Mouse (Mus musculus): Measurements from ENCODE around the gene Heatr3. TPM values are rescaled to one million over a fixed set of nuclear protein-coding genes. Genes with fewer than 3 reads are reported as not detected.
"Not testable (repeated sequence)": the region's sequence is repeated elsewhere in the genome, so short reads cannot be mapped to it uniquely, and the experiment has no call there.

Heatr3 gene
- polyA plus RNA-seq, 1 experiment from 2014 or later, result 48.5 TPM

- peak within 1 kb of the TSS; percentile 97 for H3K27ac ChIP-seq
- ATAC-seq (ENCODE audit: low FRiP score), result peak; percentile 97
- H3K4me3 ChIP-seq, result peak within 1 kb of the TSS; percentile 92
- peak within 1 kb of the TSS; percentile 94 for H3K4me2 ChIP-seq (replicated peaks)
- under 1% methylated on average over 71 of the region's 97 CpGs for WGBS
- no peaks in the 10 kb centered on the region for H3K27me3 ChIP-seq
- no peaks in the 10 kb centered on the region for H3K9me3 ChIP-seq (replicated peaks)
- peak within 1 kb of the TSS; percentile 87 for H3K9ac ChIP-seq
- no peaks in the 10 kb centered on the region for H3K36me3 ChIP-seq
- peaks cover 35% of the 10 kb centered on the region for H3K4me1 ChIP-seq
Measured at GRCm38 (mm10) chr8:88198945-88199571, 61.4 kb downstream of the Heatr3 start, which contains the start of gene Tent4b. Gene Tent4b, plus strand, starts transcription at chr8:88199213.

- H3K27me3 ChIP-seq, result no peaks in the 10 kb centered on the region
- peak overlapping the region; percentile 94 for H3K4me2 ChIP-seq (replicated peaks)
- no peaks in the 10 kb centered on the region for H3K36me3 ChIP-seq
- ATAC-seq (ENCODE audit: low FRiP score), result peak; percentile 75
- H3K4me1 ChIP-seq, result peaks cover 37% of the 10 kb centered on the region
- peak overlapping the region; percentile 97 for H3K27ac ChIP-seq
- peak overlapping the region; percentile 87 for H3K9ac ChIP-seq
- under 1% methylated on average over 89 of the region's 117 CpGs for WGBS
- no peaks in the 10 kb centered on the region for H3K9me3 ChIP-seq (replicated peaks)
- peak overlapping the region; percentile 92 for H3K4me3 ChIP-seq
Measured at GRCm38 (mm10) chr8:88199700-88200601, 62.3 kb downstream of the Heatr3 start.

GRCm38 (mm10) chr8:88200724-88201495, 63.3 kb downstream of the Heatr3 start:
- H3K4me1 ChIP-seq, result peaks cover 38% of the 10 kb centered on the region

GRCm38 (mm10) chr8:88201641-88202040, 64.0 kb downstream of the Heatr3 start:
- WGBS, result 58% methylated on average over 3 of the region's 3 CpGs
- H3K4me3 ChIP-seq, result peak overlapping the region; percentile 92; the same call in 1 of the 2 replicates
- ATAC-seq (ENCODE audit: low FRiP score), result no peak
- no peaks in the 10 kb centered on the region for H3K27me3 ChIP-seq
- H3K36me3 ChIP-seq, result peaks cover 3% of the 10 kb centered on the region; the same call in 1 of the 2 replicates
- no peak overlapping the region for H3K27ac ChIP-seq
- H3K9me3 ChIP-seq (replicated peaks), result no peaks in the 10 kb centered on the region
- peak overlapping the region; percentile 87; the same call in 1 of the 2 replicates for H3K9ac ChIP-seq
- peaks cover 41% of the 10 kb centered on the region for H3K4me1 ChIP-seq
- H3K4me2 ChIP-seq (replicated peaks), result peak overlapping the region; percentile 94

More at GRCm38 (mm10) chr8:88200724-88201495, 63.3 kb downstream of the Heatr3 start:
- Histone ChIP-seq H3K27me3 (no peaks in the 10 kb centered on the region), H3K9me3 (replicated peaks) (no peaks in the 10 kb centered on the region), H3K4me3 (peak overlapping the region; percentile 92), H3K9ac (peak overlapping the region; percentile 87), H3K27ac (no peak overlapping the region; the same call in 1 of the 2 replicates), H3K4me2 (replicated peaks) (peak overlapping the region; percentile 94), H3K36me3 (0 out of 2 replicates have a peak, but pooled peaks cover under 1% of the 10 kb centered on the region)
- no peak for ATAC-seq (ENCODE audit: low FRiP score)
- WGBS, result 20% methylated on average over 10 of the region's 10 CpGs

- no peak overlapping the region for H3K27ac ChIP-seq
- no peak for ATAC-seq (ENCODE audit: low FRiP score)
- no peak overlapping the region for H3K9ac ChIP-seq
- peaks cover 28% of the 10 kb centered on the region for H3K4me1 ChIP-seq
- H3K9me3 ChIP-seq (replicated peaks), result no peaks in the 10 kb centered on the region
- WGBS, result 68% methylated on average over 9 of the region's 9 CpGs
- H3K27me3 ChIP-seq, result no peaks in the 10 kb centered on the region
- H3K4me2 ChIP-seq (replicated peaks), result no peak overlapping the region
- no peak overlapping the region for H3K4me3 ChIP-seq
- peaks cover 8% of the 10 kb centered on the region for H3K36me3 ChIP-seq
Measured at GRCm38 (mm10) chr8:88206016-88206415, 68.4 kb downstream of the Heatr3 start.

- Histone ChIP-seq H3K4me1 (peaks cover 16% of the 10 kb centered on the region), H3K9ac (no peak overlapping the region), H3K4me3 (no peak overlapping the region), H3K27ac (no peak overlapping the region), H3K9me3 (replicated peaks) (no peaks in the 10 kb centered on the region), H3K27me3 (no peaks in the 10 kb centered on the region), H3K4me2 (replicated peaks) (no peak overlapping the region), H3K36me3 (peaks cover 8% of the 10 kb centered on the region)
- ATAC-seq (ENCODE audit: low FRiP score), result no peak
- WGBS, result 91% methylated on average over 7 of the region's 7 CpGs
Measured at GRCm38 (mm10) chr8:88207121-88207821, 69.6 kb downstream of the Heatr3 start.

- not testable (repeated sequence) for H3K9me3 ChIP-seq (replicated peaks); ATAC-seq (ENCODE audit: low FRiP score); H3K36me3 ChIP-seq; H3K27ac ChIP-seq; H3K27me3 ChIP-seq; H3K4me1 ChIP-seq; H3K4me3 ChIP-seq; H3K4me2 ChIP-seq (replicated peaks); H3K9ac ChIP-seq
- 86% methylated on average over 6 of the region's 6 CpGs for WGBS
Measured at GRCm38 (mm10) chr8:88209930-88210827, 72.5 kb downstream of the Heatr3 start.

- Histone ChIP-seq H3K4me3 (no peak overlapping the region), H3K27ac (no peak overlapping the region), H3K27me3 (no peaks in the 10 kb centered on the region), H3K36me3 (no peaks in the 10 kb centered on the region), H3K4me2 (replicated peaks) (no peak overlapping the region), H3K9me3 (replicated peaks) (no peaks in the 10 kb centered on the region), H3K9ac (no peak overlapping the region), H3K4me1 (peaks cover 18% of the 10 kb centered on the region)
- 74% methylated on average over 4 of the region's 4 CpGs for WGBS
- ATAC-seq (ENCODE audit: low FRiP score), result no peak
Measured at GRCm38 (mm10) chr8:88221353-88221752, 83.7 kb downstream of the Heatr3 start.
